Mouse (Mus musculus) megakaryocyte-erythroid progenitor cell, adult 5-6 weeks (primary cell): ENCODE measurements around the gene Parp3. TPM values are rescaled to one million over a fixed set of nuclear protein-coding genes. Genes with fewer than 3 reads are reported as not detected.
"Not testable (repeated sequence)": the region's sequence is repeated elsewhere in the genome, so short reads cannot be mapped to it uniquely, and the experiment has no call there.

Experiments used
- ATAC-seq: replicated peaks from 2 replicates; pipeline ENCODE4 v1.8.0; 2016; ENCODE audit warnings: mild to moderate bottlenecking, inconsistent platforms; ENCODE audit not compliant: severe bottlenecking, poor library complexity, low FRiP score, low TSS enrichment
- total RNA-seq, 2 experiments: library from RNA; stranded (forward) in 1 of 2; stranded (reverse) in 1 of 2; fragments of 200-1000, 215-1000 nt in 1 of 2; fragments of >200 nt in 1 of 2; fragmentation: Nextera tagmentation in 1 of 2; gene quantifications; 2 replicates each; pipeline ENCODE4 v1.2.3; 2014 to 2017

Parp3 gene
- total RNA-seq (2014; fragmentation: Nextera tagmentation): 2.2 and 2.5 TPM in 2 replicates
- total RNA-seq (2017): 2.0 and 4.2 TPM in 2 replicates

- ATAC-seq: peak; percentile 92
These were observed at the start of gene Parp3 for GRCm38 (mm10) chr9:106476924-106477484. Parp3 (minus strand) TSS chr9:106476949.

- peak; percentile 18; the same call in 1 of the 2 replicates for ATAC-seq
These were observed 43.2 kb upstream of the Parp3 start for GRCm38 (mm10) chr9:106519909-106520308.

GRCm38 (mm10) chr9:106519433-106519832 lies 42.7 kb upstream of the Parp3 start:
- ATAC-seq: no peak

GRCm38 (mm10) chr9:106514273-106514672 lies 37.5 kb upstream of the Parp3 start, which contains the start of gene Iqcf5:
Iqcf5 (plus strand) TSS chr9:106514573.
- no peak for ATAC-seq

GRCm38 (mm10) chr9:106513566-106513965 lies 36.8 kb upstream of the Parp3 start:
- no peak for ATAC-seq

GRCm38 (mm10) chr9:106512729-106513450 lies 36.1 kb upstream of the Parp3 start:
- ATAC-seq: no peak

GRCm38 (mm10) chr9:106509356-106509755 lies 32.6 kb upstream of the Parp3 start:
- ATAC-seq: no peak

- no peak for ATAC-seq
These were observed 27.5 kb upstream of the Parp3 start for GRCm38 (mm10) chr9:106504246-106504645.

- ATAC-seq: no peak
These were observed 25.1 kb upstream of the Parp3 start for GRCm38 (mm10) chr9:106501846-106502245.

GRCm38 (mm10) chr9:106499667-106500066 lies 22.9 kb upstream of the Parp3 start, which contains the start of gene Iqcf1:
Iqcf1 (plus strand) TSS chr9:106499967.
- ATAC-seq: no peak

GRCm38 (mm10) chr9:106487602-106488001 lies 10.9 kb upstream of the Parp3 start:
- not testable (repeated sequence) for ATAC-seq

GRCm38 (mm10) chr9:106485076-106485475 lies 8.3 kb upstream of the Parp3 start:
- ATAC-seq: no peak

- no peak for ATAC-seq
These were observed 6.9 kb upstream of the Parp3 start for GRCm38 (mm10) chr9:106483606-106484005.

- ATAC-seq: no peak
These were observed 6.4 kb upstream of the Parp3 start for GRCm38 (mm10) chr9:106483136-106483535.

- ATAC-seq: no peak
These were observed 5.9 kb upstream of the Parp3 start for GRCm38 (mm10) chr9:106482578-106483115.

GRCm38 (mm10) chr9:106481676-106482075 lies 4.9 kb upstream of the Parp3 start:
- no peak for ATAC-seq

GRCm38 (mm10) chr9:106481075-106481474 lies 4.3 kb upstream of the Parp3 start:
- no peak for ATAC-seq

- ATAC-seq: no peak
These were observed 3.8 kb upstream of the Parp3 start for GRCm38 (mm10) chr9:106480541-106480940.

- ATAC-seq: no peak
These were observed 1.4 kb upstream of the Parp3 start for GRCm38 (mm10) chr9:106478101-106478500.

GRCm38 (mm10) chr9:106477649-106478048 lies 900 bp upstream of the Parp3 start:
- ATAC-seq: 0 out of 2 replicates have a peak, but pooled peaks have one; percentile 5
